Comparison of ENCODE assay signal across 7 mouse cellular contexts in the genomic region with DNA sequence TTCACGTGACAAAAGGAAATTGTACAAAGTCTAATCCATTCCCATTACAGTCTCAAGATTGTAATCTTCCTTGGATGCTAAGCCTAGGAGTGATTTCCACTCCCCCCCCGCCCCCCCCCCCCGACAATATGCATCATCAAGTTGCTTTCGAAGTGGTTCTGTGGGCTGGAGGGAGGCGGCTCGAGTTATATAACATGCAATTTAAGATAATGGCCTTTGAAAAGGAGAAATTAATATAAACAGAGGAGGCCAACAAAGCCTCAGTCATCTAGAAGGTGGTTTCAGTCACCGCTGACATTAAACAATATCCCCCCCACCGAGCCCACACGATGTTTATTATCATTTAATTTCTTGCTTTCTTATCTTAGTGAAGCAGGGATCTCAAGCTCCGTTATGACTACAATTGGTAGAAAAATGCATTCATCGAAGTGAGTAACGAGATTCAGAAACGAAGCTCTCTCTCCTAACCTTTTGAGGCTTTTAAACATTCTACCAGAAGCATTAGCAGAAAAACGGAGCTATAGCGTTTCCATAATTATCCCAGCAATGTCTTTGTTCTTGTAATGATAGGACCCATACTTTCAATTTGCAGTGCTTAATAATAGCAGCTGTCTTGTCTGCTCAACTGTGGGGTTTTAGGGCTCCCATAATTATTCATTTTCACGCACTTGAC.
DNase-seq lines count a peak whose midpoint lies in the region; ATAC-seq and TF ChIP-seq lines count a peak whose summit lies in the region.

No protein-coding gene starts in this region.

- no peak for ATAC-seq in lung, embryonic 16.5 days (ENCODE audit: low read depth)
- peak; percentile 74 for ATAC-seq in embryonic facial prominence, embryonic 13.5 days (ENCODE audit: insufficient number of reproducible peaks, insufficient read depth, low FRiP score, low TSS enrichment, low read depth)
- no peak for ATAC-seq in limb, embryonic 13.5 days (ENCODE audit: low FRiP score, low read depth)
- no peak for ATAC-seq in stomach, postnatal 0 days (ENCODE audit: low FRiP score, low TSS enrichment)

- no peaks in the 10 kb centered on the region for H3K9me3 ChIP-seq in lung, embryonic 16.5 days (ENCODE audit: control insufficient read depth, low read length)
- H3K9me3 ChIP-seq in embryonic facial prominence, embryonic 13.5 days, result no peaks in the 10 kb centered on the region
- H3K9me3 ChIP-seq in limb, embryonic 13.5 days, result no peaks in the 10 kb centered on the region
- no peaks in the 10 kb centered on the region for H3K9me3 ChIP-seq in stomach, postnatal 0 days (ENCODE audit: control insufficient read depth, low read length)

- H3K36me3 ChIP-seq in lung, embryonic 16.5 days (ENCODE audit: control insufficient read depth, insufficient read depth, low read length), result no peaks in the 10 kb centered on the region
- H3K36me3 ChIP-seq in embryonic facial prominence, embryonic 13.5 days, result no peaks in the 10 kb centered on the region
- H3K36me3 ChIP-seq in limb, embryonic 13.5 days, result no peaks in the 10 kb centered on the region
- H3K36me3 ChIP-seq in stomach, postnatal 0 days (ENCODE audit: control insufficient read depth, insufficient read depth, low read length), result no peaks in the 10 kb centered on the region

- no peak overlapping the region for H3K4me3 ChIP-seq in lung, embryonic 16.5 days (ENCODE audit: low read length)
- H3K4me3 ChIP-seq in embryonic facial prominence, embryonic 13.5 days, result peak overlapping the region; percentile 18
- H3K4me3 ChIP-seq in limb, embryonic 13.5 days, result no peak overlapping the region
- H3K4me3 ChIP-seq in stomach, postnatal 0 days (ENCODE audit: low read depth, low read length), result peak overlapping the region; percentile 10

- TF ChIP-seq CTCF in stomach, postnatal 0 days (IDR thresholded peaks at IDR 0.05; ENCODE audit: low read depth), result no peak

- DNase-seq in lung, postnatal 10 days, result no peak
- DNase-seq in stomach, postnatal 0 days (ENCODE audit: low spot score), result no peak
- DNase-seq in layer of hippocampus, adult 8-10 months (ENCODE audit: low spot score in 2 of 2), result no peak
- DNase-seq in gastrocnemius, postnatal 10 days, result no peak

- 33% methylated on average over 16 of the region's 16 CpGs for WGBS in lung, embryonic 16.5 days
- 20% methylated on average over 16 of the region's 16 CpGs for WGBS in embryonic facial prominence, embryonic 13.5 days
- WGBS in limb, embryonic 13.5 days, result 26% methylated on average over 16 of the region's 16 CpGs
- 24% methylated on average over 16 of the region's 16 CpGs for WGBS in stomach, postnatal 0 days

- no peak overlapping the region for H3K9ac ChIP-seq in lung, embryonic 16.5 days (ENCODE audit: low read length)
- H3K9ac ChIP-seq in embryonic facial prominence, embryonic 13.5 days, result no peak overlapping the region
- H3K9ac ChIP-seq in limb, embryonic 13.5 days, result no peak overlapping the region
- H3K9ac ChIP-seq in stomach, postnatal 0 days (ENCODE audit: low read length), result no peak overlapping the region

- H3K27ac ChIP-seq in lung, embryonic 16.5 days (ENCODE audit: low read length), result no peak overlapping the region
- H3K27ac ChIP-seq in embryonic facial prominence, embryonic 13.5 days, result peak overlapping the region; percentile 56
- H3K27ac ChIP-seq in limb, embryonic 13.5 days, result no peak overlapping the region
- no peak overlapping the region for H3K27ac ChIP-seq in stomach, postnatal 0 days (replicated peaks)

- no peak for TF ChIP-seq EP300 in stomach, postnatal 0 days (optimal IDR thresholded peaks at IDR 0.05)

- no peaks in the 10 kb centered on the region for H3K27me3 ChIP-seq in lung, embryonic 16.5 days (ENCODE audit: control insufficient read depth, insufficient read depth, low read depth, low read length)
- no peaks in the 10 kb centered on the region for H3K27me3 ChIP-seq in embryonic facial prominence, embryonic 13.5 days
- H3K27me3 ChIP-seq in limb, embryonic 13.5 days, result no peaks in the 10 kb centered on the region
- no peaks in the 10 kb centered on the region for H3K27me3 ChIP-seq in stomach, postnatal 0 days (ENCODE audit: control insufficient read depth, insufficient read depth, low read length)

- H3K4me2 ChIP-seq in lung, embryonic 16.5 days (ENCODE audit: low read depth, low read length), result peak overlapping the region; percentile 12
- H3K4me2 ChIP-seq in embryonic facial prominence, embryonic 13.5 days, result peak overlapping the region; percentile 51
- H3K4me2 ChIP-seq in limb, embryonic 13.5 days (replicated peaks), result peak overlapping the region; percentile 37
- peak overlapping the region; percentile 36 for H3K4me2 ChIP-seq in stomach, postnatal 0 days (replicated peaks; ENCODE audit: low read depth)

- no peaks in the 10 kb centered on the region for H3K4me1 ChIP-seq in lung, embryonic 16.5 days (replicated peaks; ENCODE audit: control insufficient read depth, insufficient read depth, low read length)
- H3K4me1 ChIP-seq in embryonic facial prominence, embryonic 13.5 days, result peaks cover 19% of the 10 kb centered on the region
- peaks cover 26% of the 10 kb centered on the region for H3K4me1 ChIP-seq in limb, embryonic 13.5 days
- no peaks in the 10 kb centered on the region for H3K4me1 ChIP-seq in stomach, postnatal 0 days (replicated peaks; ENCODE audit: control insufficient read depth, insufficient read depth)

Comparison
In these comparisons a context has a peak if more than half of its experiments do, and no peak if none do; other contexts are left out.
1. H3K4me3 ChIP-seq: peak in embryonic facial prominence, embryonic 13.5 days (single experiment) and stomach, postnatal 0 days (single experiment); none in lung, embryonic 16.5 days (single experiment) and limb, embryonic 13.5 days (single experiment).
2. Peak in every context shown above with its lines, with median percentiles within 50 percentile points of each other: H3K4me2 ChIP-seq.